Mouse (Mus musculus): ENCODE measurements around the gene Pgbd1.

- TF ChIP-seq EP300 (IDR thresholded peaks at IDR 0.05; ENCODE audit: low read depth) (no peak), CTCF (IDR thresholded peaks at IDR 0.05; ENCODE audit: low read depth) (no peak)
Observed at GRCm38 (mm10) chr13:21467336-21467735, 26.5 kb upstream of the Pgbd1 start.
